Mouse (Mus musculus) megakaryocyte, embryonic 14.5 days (primary cell): Measurements from ENCODE around the gene Slc13a1. TPM values are rescaled to one million over a fixed set of nuclear protein-coding genes. Genes with fewer than 3 reads are reported as not detected.

Source experiments
- H3K27me3 ChIP-seq: replicated peaks from 2 replicates; pipeline ENCODE3; 2012; ENCODE audit warnings: inconsistent platforms
- H3K36me3 ChIP-seq: replicated peaks from 2 replicates; pipeline ENCODE3; 2012; ENCODE audit warnings: low read length, inconsistent platforms, mixed read lengths
- H3K4me1 ChIP-seq: 2 replicates; pipeline ENCODE4 v1.6.1; 2012; ENCODE audit warnings: inconsistent platforms
- H3K4me3 ChIP-seq: replicated peaks from 2 replicates; pipeline ENCODE3; 2012; ENCODE audit warnings: moderate library complexity, mild to moderate bottlenecking, inconsistent platforms
- H3K9me3 ChIP-seq: 2 replicates; pipeline ENCODE4 v1.6.1; 2012; ENCODE audit warnings: inconsistent platforms
- FLI1 ChIP-seq: IDR thresholded peaks from 2 replicates; pipeline ENCODE4 v1.6.1; 2012; ENCODE audit warnings: low read length, inconsistent platforms, mixed read lengths
- GATA1 ChIP-seq: IDR thresholded peaks from 3 replicates; pipeline ENCODE4 v1.6.1; 2012; ENCODE audit warnings: mixed read lengths, low read length, inconsistent platforms, borderline replicate concordance
- polyA plus RNA-seq: library from polyadenylated mRNA; stranded (reverse); fragments of >175 nt; gene quantifications from 2 replicates; pipeline ENCODE4 v1.2.3, GENCODE M21; 2012; ENCODE audit warnings: low replicate concordance; ENCODE audit not compliant: insufficient read depth

The Slc13a1 gene
- polyA plus RNA-seq, 1 experiment, result not detected

DNA sequence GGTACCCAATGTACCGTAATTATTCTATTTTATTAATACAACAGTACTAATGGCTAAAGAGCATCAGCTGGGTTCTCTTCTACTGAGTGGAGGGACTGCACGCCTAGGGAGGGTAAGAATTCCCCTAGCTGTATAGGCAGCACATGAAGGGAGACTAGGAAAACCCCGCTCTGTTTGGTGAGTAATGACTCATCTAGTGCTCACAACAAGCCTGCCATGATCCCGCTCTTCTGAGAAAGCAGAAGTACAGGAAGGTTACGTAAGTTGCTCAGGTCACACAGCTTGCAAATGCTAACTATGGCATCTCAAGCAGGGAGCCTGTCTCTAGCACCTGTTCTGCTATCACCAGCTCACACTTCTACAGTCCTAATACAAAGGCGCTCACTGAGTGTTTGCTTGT is 1.1 kb downstream of the Slc13a1 start:
- TF ChIP-seq GATA1, result no peak
- no peak for TF ChIP-seq FLI1
- Histone ChIP-seq H3K4me3 (no peak overlapping the region), H3K4me1 (no peaks in the 10 kb centered on the region), H3K9me3 (no peaks in the 10 kb centered on the region), H3K27me3 (no peaks in the 10 kb centered on the region), H3K36me3 (no peaks in the 10 kb centered on the region)

GRCm38 (mm10) chr6:24165249-24165648 is 2.6 kb downstream of the Slc13a1 start:
- H3K4me1 ChIP-seq, result no peaks in the 10 kb centered on the region
- H3K4me3 ChIP-seq, result no peak overlapping the region
- TF ChIP-seq FLI1 (no peak), GATA1 (no peak)
- H3K27me3 ChIP-seq, result no peaks in the 10 kb centered on the region
- no peaks in the 10 kb centered on the region for H3K9me3 ChIP-seq
- no peaks in the 10 kb centered on the region for H3K36me3 ChIP-seq

- H3K4me1 ChIP-seq, result no peaks in the 10 kb centered on the region
- H3K9me3 ChIP-seq, result no peaks in the 10 kb centered on the region
- H3K4me3 ChIP-seq, result no peak overlapping the region
- no peaks in the 10 kb centered on the region for H3K36me3 ChIP-seq
- TF ChIP-seq GATA1 (no peak), FLI1 (no peak)
- H3K27me3 ChIP-seq, result no peaks in the 10 kb centered on the region
Measured at GRCm38 (mm10) chr6:24159795-24160194, 8.1 kb downstream of the Slc13a1 start.

- Histone ChIP-seq H3K9me3 (no peaks in the 10 kb centered on the region), H3K4me3 (no peak overlapping the region), H3K4me1 (no peaks in the 10 kb centered on the region), H3K27me3 (no peaks in the 10 kb centered on the region), H3K36me3 (no peaks in the 10 kb centered on the region)
- no peak for TF ChIP-seq FLI1
- no peak for TF ChIP-seq GATA1
Measured at GRCm38 (mm10) chr6:24154901-24155300, 13.0 kb downstream of the Slc13a1 start.

DNA sequence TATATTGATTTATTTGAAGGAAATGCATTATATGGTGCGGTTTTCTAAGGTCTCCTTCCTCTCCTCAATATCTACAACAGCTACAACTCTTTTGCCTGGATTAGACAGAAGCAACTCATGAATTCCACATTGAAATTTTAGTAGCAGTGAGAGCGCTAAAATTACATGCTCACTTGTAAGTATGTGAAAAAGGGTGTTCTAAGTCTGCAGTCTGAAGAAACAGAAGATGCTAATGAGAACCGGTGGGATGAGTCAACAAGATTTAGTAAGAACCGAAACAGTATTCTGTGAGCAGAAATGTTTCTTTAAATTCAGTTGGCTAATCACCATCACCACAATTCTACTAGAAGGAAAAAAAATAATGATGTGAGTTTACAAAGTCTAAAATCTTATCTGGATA is 34.9 kb downstream of the Slc13a1 start:
- no peaks in the 10 kb centered on the region for H3K4me1 ChIP-seq
- no peaks in the 10 kb centered on the region for H3K27me3 ChIP-seq
- no peaks in the 10 kb centered on the region for H3K36me3 ChIP-seq
- TF ChIP-seq GATA1 (no peak), FLI1 (no peak)
- H3K9me3 ChIP-seq, result 0 out of 2 replicates have a peak, but pooled peaks cover 3% of the 10 kb centered on the region
- no peak overlapping the region for H3K4me3 ChIP-seq

DNA sequence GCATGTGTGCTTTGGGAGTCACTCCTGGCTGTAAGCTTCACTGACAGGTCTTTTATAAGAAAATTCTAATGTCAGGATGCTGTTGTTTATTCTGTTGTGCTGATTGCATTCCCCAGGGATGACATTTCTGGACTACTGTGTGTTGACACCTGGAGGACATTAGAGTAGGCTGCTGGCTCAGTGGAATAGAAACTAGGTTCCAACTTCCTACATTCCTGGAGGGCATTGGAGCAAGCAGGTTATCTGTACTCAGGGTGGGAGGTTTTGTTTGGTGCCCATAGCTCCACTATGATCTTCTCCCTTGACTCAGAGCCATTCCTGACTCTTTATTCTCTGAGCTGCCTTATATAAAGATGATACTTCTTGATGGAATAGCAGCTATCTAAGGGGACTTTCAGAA is 45.3 kb downstream of the Slc13a1 start:
- Histone ChIP-seq H3K9me3 (no peaks in the 10 kb centered on the region), H3K4me1 (no peaks in the 10 kb centered on the region), H3K27me3 (no peaks in the 10 kb centered on the region), H3K4me3 (no peak overlapping the region), H3K36me3 (no peaks in the 10 kb centered on the region)
- no peak for TF ChIP-seq GATA1
- TF ChIP-seq FLI1, result no peak

GRCm38 (mm10) chr6:24111614-24112013 is 56.3 kb downstream of the Slc13a1 start:
- TF ChIP-seq FLI1 (no peak), GATA1 (no peak)
- H3K4me3 ChIP-seq, result no peak overlapping the region
- H3K9me3 ChIP-seq, result no peaks in the 10 kb centered on the region; the same call in 1 of the 2 replicates
- H3K4me1 ChIP-seq, result no peaks in the 10 kb centered on the region
- H3K27me3 ChIP-seq, result no peaks in the 10 kb centered on the region
- no peaks in the 10 kb centered on the region for H3K36me3 ChIP-seq

DNA sequence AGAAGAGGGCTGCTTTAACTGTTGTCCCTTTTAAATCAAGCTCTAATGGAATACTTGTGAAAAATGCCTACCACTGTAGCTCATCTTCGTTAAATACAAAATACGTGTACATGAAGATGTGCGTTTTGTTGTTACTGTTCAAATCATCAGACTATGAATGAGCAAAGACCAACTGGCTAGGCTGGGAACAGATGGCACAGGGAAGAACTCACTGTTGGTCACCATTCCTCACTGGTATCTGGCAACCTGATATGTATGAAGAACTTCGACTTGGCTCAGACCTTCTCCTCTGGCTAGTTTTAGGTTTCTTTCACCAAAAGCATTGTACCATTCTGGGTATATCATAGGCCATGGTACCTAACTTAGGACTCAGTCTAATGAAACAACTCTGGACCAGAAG is 59.4 kb downstream of the Slc13a1 start:
- Histone ChIP-seq H3K27me3 (no peaks in the 10 kb centered on the region), H3K9me3 (peaks cover under 1% of the 10 kb centered on the region; the same call in 1 of the 2 replicates), H3K4me3 (no peak overlapping the region), H3K4me1 (no peaks in the 10 kb centered on the region), H3K36me3 (no peaks in the 10 kb centered on the region)
- no peak for TF ChIP-seq FLI1
- TF ChIP-seq GATA1, result no peak

DNA sequence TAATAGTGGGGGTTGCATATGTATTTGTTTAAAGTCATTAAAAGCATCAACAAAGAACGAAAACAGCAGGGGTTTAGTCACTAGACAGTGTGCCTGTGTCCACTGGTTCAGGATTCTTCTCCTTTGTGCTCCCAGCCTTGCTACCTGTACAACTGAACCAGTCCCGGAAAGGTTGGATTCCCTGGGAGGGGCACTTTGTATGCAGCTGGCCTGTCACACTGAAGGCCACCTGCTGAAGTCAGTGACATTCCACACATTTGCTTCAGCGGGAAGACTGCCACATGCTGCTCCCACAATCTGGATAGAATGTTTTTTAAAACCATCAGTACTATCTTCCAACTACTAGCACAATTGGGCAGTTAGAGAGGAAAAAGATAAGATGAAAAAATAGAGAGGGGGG is 61.7 kb downstream of the Slc13a1 start:
- Histone ChIP-seq H3K4me3 (no peak overlapping the region), H3K9me3 (peaks cover 3% of the 10 kb centered on the region; the same call in 1 of the 2 replicates), H3K4me1 (no peaks in the 10 kb centered on the region), H3K27me3 (no peaks in the 10 kb centered on the region), H3K36me3 (no peaks in the 10 kb centered on the region)
- TF ChIP-seq GATA1 (no peak), FLI1 (no peak)

GRCm38 (mm10) chr6:24105681-24106080 is 62.2 kb downstream of the Slc13a1 start:
- no peak for TF ChIP-seq FLI1
- Histone ChIP-seq H3K36me3 (no peaks in the 10 kb centered on the region), H3K9me3 (peaks cover 3% of the 10 kb centered on the region; the same call in 1 of the 2 replicates), H3K27me3 (no peaks in the 10 kb centered on the region), H3K4me1 (no peaks in the 10 kb centered on the region), H3K4me3 (no peak overlapping the region)

- Histone ChIP-seq H3K4me1 (no peaks in the 10 kb centered on the region), H3K4me3 (no peak overlapping the region), H3K9me3 (0 out of 2 replicates have a peak, but pooled peaks cover 3% of the 10 kb centered on the region), H3K27me3 (no peaks in the 10 kb centered on the region), H3K36me3 (no peaks in the 10 kb centered on the region)
- no peak for TF ChIP-seq FLI1
- no peak for TF ChIP-seq GATA1
Measured at GRCm38 (mm10) chr6:24101281-24101680, 66.6 kb downstream of the Slc13a1 start.
